Mouse (Mus musculus): ENCODE measurements around the gene Rhox9. TPM values are rescaled to one million over a fixed set of nuclear protein-coding genes. Genes with fewer than 3 reads are reported as not detected.
"Not testable (repeated sequence)": the region's sequence is repeated elsewhere in the genome, so short reads cannot be mapped to it uniquely, and the experiment has no call there.

Rhox9 gene
- total RNA-seq (2022): not detected

GRCm38 (mm10) chrX:37901670-37902069 is at the start of gene Rhox9:
Gene Rhox9, minus strand, starts transcription at chrX:37901770.
- not testable (repeated sequence) for DNase-seq (ENCODE audit: low spot score in 2 of 2)

- no peak for DNase-seq (ENCODE audit: low spot score in 2 of 2)
Measured at GRCm38 (mm10) chrX:37916311-37916710, 14.7 kb upstream of the Rhox9 start.

GRCm38 (mm10) chrX:37908581-37908980 is 7.0 kb upstream of the Rhox9 start:
- no peak for DNase-seq (ENCODE audit: low spot score in 2 of 2)

- DNase-seq (ENCODE audit: low spot score in 2 of 2): no peak
Measured at GRCm38 (mm10) chrX:37903727-37904126, 2.2 kb upstream of the Rhox9 start.

- DNase-seq (ENCODE audit: low spot score in 2 of 2): not testable (repeated sequence)
Measured at GRCm38 (mm10) chrX:37897132-37897531, 4.4 kb downstream of the Rhox9 start, which contains the start of gene Rhox7b. Gene Rhox7b, minus strand, starts transcription at chrX:37897232.

- DNase-seq (ENCODE audit: low spot score in 2 of 2): no peak
Measured at GRCm38 (mm10) chrX:37878844-37879243, 22.7 kb downstream of the Rhox9 start, which contains the start of gene Rhox8. Gene Rhox8, minus strand, starts transcription at chrX:37878944.

GRCm38 (mm10) chrX:37871641-37872040 is 29.9 kb downstream of the Rhox9 start:
- no peak for DNase-seq (ENCODE audit: low spot score in 2 of 2)

Other genes with a start within 250 kb of the Rhox9 start
- gene Rhox3h, start 233.0 kb downstream of the Rhox9 start, total RNA-seq (2022): not detected
- gene Rhox2h, start 228.5 kb downstream of the Rhox9 start, total RNA-seq (2022): not detected
- gene Rhox5, start 96.9 kb downstream of the Rhox9 start, total RNA-seq (2022): not detected
- gene Rhox6, start 74.9 kb downstream of the Rhox9 start, total RNA-seq (2022): not detected
- gene Rhox7a, start 70.1 kb downstream of the Rhox9 start, total RNA-seq (2022): not detected
- not detected for gene Rhox8, start 22.8 kb downstream of the Rhox9 start, total RNA-seq (2022)
- not detected for gene Rhox7b, start 4.5 kb downstream of the Rhox9 start, total RNA-seq (2022)
- gene Btg1-ps1, start 117.0 kb upstream of the Rhox9 start, total RNA-seq (2022): not detected
- gene Btg1-ps2, start 141.3 kb upstream of the Rhox9 start, total RNA-seq (2022): not detected
- not detected for gene Rhox10, start 164.7 kb upstream of the Rhox9 start, total RNA-seq (2022)
- not detected for gene Rhox11, start 183.4 kb upstream of the Rhox9 start, total RNA-seq (2022)
- not detected for gene Rhox12, start 209.1 kb upstream of the Rhox9 start, total RNA-seq (2022)
- not detected for gene Rhox13, start 219.4 kb upstream of the Rhox9 start, total RNA-seq (2022)

Data from gastrocnemius, adult 8-10 months (tissue).